Mouse (Mus musculus) gastrocnemius, adult 18-20 months (tissue): ENCODE measurements around the gene Olfr1375. TPM values are rescaled to one million over a fixed set of nuclear protein-coding genes. Genes with fewer than 3 reads are reported as not detected.

Experiments used
- total RNA-seq, 2 experiments: library from RNA; stranded (reverse); gene quantifications; 2 replicates each; pipeline ENCODE4 v1.2.3; 2021

The Olfr1375 gene
- total RNA-seq, 2 experiments from 2014 or later: not detected

Other genes with a start within 250 kb of the Olfr1375 start
- 1 to 10 TPM; 3.6 to 4.6 TPM for gene Zfp354c, start 220.4 kb upstream of the Olfr1375 start, total RNA-seq
- 1 to 10 TPM; 2.0 to 2.4 TPM for gene Zfp879, start 206.6 kb upstream of the Olfr1375 start, total RNA-seq
- gene Grm6, start 197.4 kb upstream of the Olfr1375 start, total RNA-seq: not detected
- gene Zfp454, start 160.5 kb upstream of the Olfr1375 start, total RNA-seq: 1 to 10 TPM; 2.1 to 2.2 TPM
- gene Zfp2, start 131.9 kb upstream of the Olfr1375 start, total RNA-seq: 1 to 10 TPM; 5.0 to 5.2 TPM
- 1 to 10 TPM; 1.9 to 2.4 TPM for gene Zfp354b, start 116.5 kb upstream of the Olfr1375 start, total RNA-seq
- not detected for gene 4933414I15Rik, start 104.3 kb upstream of the Olfr1375 start, total RNA-seq
- gene Prop1, start 94.3 kb upstream of the Olfr1375 start, total RNA-seq: not detected
- gene Olfr1378, start 81.6 kb upstream of the Olfr1375 start, total RNA-seq: not detected
- gene Olfr1377, start 66.1 kb upstream of the Olfr1375 start, total RNA-seq: not detected
- gene Olfr51, start 44.5 kb upstream of the Olfr1375 start, total RNA-seq: not detected
- not detected for gene Olfr54, start 33.9 kb upstream of the Olfr1375 start, total RNA-seq
- 1 to 10 TPM; 2.8 to 3.2 TPM for gene Zfp354a, start 11.1 kb downstream of the Olfr1375 start, total RNA-seq
- not detected for gene Gm12569, start 172.4 kb downstream of the Olfr1375 start, total RNA-seq
- 10 to 100 TPM; 42.3 to 43.3 TPM for gene Clk4, start 213.6 kb downstream of the Olfr1375 start, total RNA-seq
- gene BC049762, start 214.9 kb downstream of the Olfr1375 start, total RNA-seq: not detected
- gene Col23a1, start 241.8 kb downstream of the Olfr1375 start, total RNA-seq: 1 to 10 TPM; 1.6 to 1.7 TPM